Mouse (Mus musculus) stomach, embryonic 14.5 days (tissue): ENCODE measurements around the gene Klhl42. TPM values are rescaled to one million over a fixed set of nuclear protein-coding genes. Genes with fewer than 3 reads are reported as not detected.

Source experiments
- ATAC-seq: fragments of 200-750 bp; cut with Nextera tagmentation; 2 replicates; pipeline ENCODE4 v1.8.0; 2017; ENCODE audit warnings: low read depth, moderate TSS enrichment; ENCODE audit not compliant: insufficient number of reproducible peaks, insufficient read depth, low FRiP score
- H3K27ac ChIP-seq: fragments of 300-500 bp; sonication (generic); 2 replicates; pipeline ENCODE4 v1.5.1; 2014; ENCODE audit warnings: mild to moderate bottlenecking, low read length, moderate library complexity, mixed read lengths
- H3K27me3 ChIP-seq: fragments of 300-500 bp; sonication (generic); 2 replicates; pipeline ENCODE4 v1.6.1; 2014; ENCODE audit warnings: low read length, control low read depth, mixed read lengths; ENCODE audit not compliant: control insufficient read depth, insufficient read depth
- H3K36me3 ChIP-seq: fragments of 300-500 bp; sonication (generic); 2 replicates; pipeline ENCODE4 v1.6.1; 2014; ENCODE audit warnings: mild to moderate bottlenecking, control low read depth, low read length, moderate library complexity, mixed read lengths; ENCODE audit not compliant: control insufficient read depth, insufficient read depth
- H3K4me1 ChIP-seq: fragments of 300-500 bp; sonication (generic); 2 replicates; pipeline ENCODE4 v1.6.1; 2014; ENCODE audit warnings: low read length, control low read depth, mixed read lengths; ENCODE audit not compliant: control insufficient read depth, insufficient read depth
- H3K4me2 ChIP-seq: fragments of 300-500 bp; sonication (generic); replicated peaks from 2 replicates; pipeline ENCODE4 v1.6.1; 2014; ENCODE audit warnings: low read depth, low read length, control low read depth
- H3K4me3 ChIP-seq: fragments of 300-500 bp; sonication (generic); 2 replicates; pipeline ENCODE4 v1.5.1; 2014; ENCODE audit warnings: low read depth, low read length, control low read depth
- H3K9ac ChIP-seq: fragments of 300-500 bp; sonication (generic); replicated peaks from 2 replicates; pipeline ENCODE4 v1.6.1; 2014; ENCODE audit warnings: low read depth, mild to moderate bottlenecking, control low read depth, low read length, moderate library complexity, mixed read lengths
- H3K9me3 ChIP-seq: fragments of 300-500 bp; sonication (generic); 2 replicates; pipeline ENCODE4 v1.6.1; 2016; ENCODE audit warnings: low read depth, low read length, control low read depth; ENCODE audit not compliant: control insufficient read depth
- WGBS: fragments of 180-500 bp; shearing (Covaris S2); extraction: QIAGEN DNeasy Blood & Tissue Kit; methylation state at CpG from one replicate; pipeline ENCODE4 v1.1.7; 2014; 5-methylcytosine and 5-hydroxymethylcytosine counted together
- polyA plus RNA-seq: library from polyadenylated mRNA; unstranded; fragments of >200 nt; fragmentation: Nextera tagmentation; extraction: Ambion mirVana; gene quantifications from 2 replicates; pipeline ENCODE4 v1.2.1, GENCODE M21; 2014

Klhl42 gene
- polyA plus RNA-seq, 1 experiment from 2014 or later = 11.1 TPM

- Histone ChIP-seq H3K9me3 (no peaks in the 10 kb centered on the region), H3K27me3 (no peaks in the 10 kb centered on the region), H3K36me3 (peaks cover 35% of the 10 kb centered on the region), H3K9ac (no peak overlapping the region), H3K4me2 (no peak overlapping the region), H3K27ac (no peak overlapping the region), H3K4me3 (no peak overlapping the region), H3K4me1 (no peaks in the 10 kb centered on the region)
- 88% methylated on average over 10 of the region's 10 CpGs for WGBS
- no peak for ATAC-seq
Observed at GRCm38 (mm10) chr6:147055374-147055977, 35.7 kb upstream of the Klhl42 start.

- no peak overlapping the region for H3K4me3 ChIP-seq
- H3K27me3 ChIP-seq = no peaks in the 10 kb centered on the region
- no peak overlapping the region for H3K27ac ChIP-seq
- whole genome bisulfite sequencing = 62% methylated on average over 7 of the region's 7 CpGs
- ATAC-seq = no peak
- no peak overlapping the region for H3K4me2 ChIP-seq
- H3K9ac ChIP-seq = no peak overlapping the region
- peaks cover 34% of the 10 kb centered on the region; the same call in 1 of the 2 replicates for H3K36me3 ChIP-seq
- no peaks in the 10 kb centered on the region for H3K4me1 ChIP-seq
- no peaks in the 10 kb centered on the region for H3K9me3 ChIP-seq
Observed at GRCm38 (mm10) chr6:147059326-147059725, 31.9 kb upstream of the Klhl42 start.

GRCm38 (mm10) chr6:147061630-147062029 lies 29.5 kb upstream of the Klhl42 start:
- Histone ChIP-seq H3K9me3 (no peaks in the 10 kb centered on the region), H3K27me3 (no peaks in the 10 kb centered on the region), H3K4me1 (no peaks in the 10 kb centered on the region), H3K27ac (no peak overlapping the region), H3K4me2 (no peak overlapping the region), H3K9ac (no peak overlapping the region), H3K36me3 (peaks cover 25% of the 10 kb centered on the region; the same call in 1 of the 2 replicates), H3K4me3 (no peak overlapping the region)
- WGBS = 87% methylated on average over 9 of the region's 9 CpGs
- no peak for ATAC-seq

GRCm38 (mm10) chr6:147062034-147062433 lies 29.1 kb upstream of the Klhl42 start:
- no peak overlapping the region for H3K4me3 ChIP-seq
- no peak overlapping the region for H3K9ac ChIP-seq
- H3K27me3 ChIP-seq = no peaks in the 10 kb centered on the region
- no peak overlapping the region for H3K4me2 ChIP-seq
- H3K27ac ChIP-seq = no peak overlapping the region
- WGBS = 71% methylated on average over 7 of the region's 7 CpGs
- H3K4me1 ChIP-seq = no peaks in the 10 kb centered on the region
- peaks cover 25% of the 10 kb centered on the region; the same call in 1 of the 2 replicates for H3K36me3 ChIP-seq
- no peaks in the 10 kb centered on the region for H3K9me3 ChIP-seq
- ATAC-seq = no peak

- Histone ChIP-seq H3K4me1 (no peaks in the 10 kb centered on the region), H3K27ac (no peak overlapping the region), H3K36me3 (peaks cover 25% of the 10 kb centered on the region; the same call in 1 of the 2 replicates), H3K9me3 (no peaks in the 10 kb centered on the region), H3K9ac (no peak overlapping the region), H3K4me2 (no peak overlapping the region), H3K4me3 (no peak overlapping the region), H3K27me3 (no peaks in the 10 kb centered on the region)
- ATAC-seq = no peak
- 86% methylated on average over 7 of the region's 7 CpGs for WGBS
Observed at GRCm38 (mm10) chr6:147062694-147063093, 28.5 kb upstream of the Klhl42 start.

- Histone ChIP-seq H3K4me2 (no peak overlapping the region), H3K27me3 (no peaks in the 10 kb centered on the region), H3K36me3 (peaks cover 20% of the 10 kb centered on the region; the same call in 1 of the 2 replicates), H3K9me3 (no peaks in the 10 kb centered on the region), H3K4me3 (no peak overlapping the region), H3K27ac (no peak overlapping the region), H3K4me1 (no peaks in the 10 kb centered on the region), H3K9ac (no peak overlapping the region)
- WGBS = 92% methylated on average over 10 of the region's 10 CpGs
- no peak for ATAC-seq
Observed at GRCm38 (mm10) chr6:147064226-147064943, 26.8 kb upstream of the Klhl42 start.

- Histone ChIP-seq H3K9me3 (no peaks in the 10 kb centered on the region), H3K27ac (no peak overlapping the region), H3K36me3 (peaks cover 18% of the 10 kb centered on the region; the same call in 1 of the 2 replicates), H3K4me1 (no peaks in the 10 kb centered on the region), H3K4me2 (no peak overlapping the region), H3K27me3 (no peaks in the 10 kb centered on the region), H3K4me3 (no peak overlapping the region), H3K9ac (no peak overlapping the region)
- no peak for ATAC-seq
- 84% methylated on average over 6 of the region's 6 CpGs for WGBS
Observed at GRCm38 (mm10) chr6:147064944-147065261, 26.3 kb upstream of the Klhl42 start.

GRCm38 (mm10) chr6:147075808-147076387 lies 15.3 kb upstream of the Klhl42 start:
- Histone ChIP-seq H3K27ac (peak overlapping the region; percentile 49), H3K4me1 (no peaks in the 10 kb centered on the region), H3K9ac (no peak overlapping the region), H3K9me3 (no peaks in the 10 kb centered on the region), H3K4me2 (no peak overlapping the region), H3K27me3 (no peaks in the 10 kb centered on the region), H3K36me3 (peaks cover 8% of the 10 kb centered on the region; the same call in 1 of the 2 replicates), H3K4me3 (no peak overlapping the region)
- WGBS = 52% methylated on average over 5 of the region's 5 CpGs
- ATAC-seq = peak; percentile 58; the same call in 1 of the 2 replicates
